ENCODE assay signal across 8 mouse cellular contexts in genomic region chr6:114928462-114928861, GRCm38 (mm10). TPM values are rescaled to one million over a fixed set of nuclear protein-coding genes. Genes with fewer than 3 reads are reported as not detected.
DNase-seq lines count a peak whose midpoint lies in the region; ATAC-seq and TF ChIP-seq lines count a peak whose summit lies in the region.

No protein-coding gene starts in this region.

- H3K4me3 ChIP-seq in liver, embryonic 11.5 days (ENCODE audit: low read depth, low read length), result no peak overlapping the region
- H3K4me3 ChIP-seq in forebrain, postnatal 0 days (ENCODE audit: low read depth, low read length), result no peak overlapping the region
- H3K4me3 ChIP-seq in hindbrain, embryonic 11.5 days (ENCODE audit: low read depth, low read length), result no peak overlapping the region
- no peak overlapping the region for H3K4me3 ChIP-seq in midbrain, embryonic 16.5 days (ENCODE audit: low read depth, low read length)

- 8% methylated on average over 4 of the region's 4 CpGs for WGBS in liver, embryonic 11.5 days
- 2% methylated on average over 4 of the region's 4 CpGs for WGBS in forebrain, postnatal 0 days
- WGBS in hindbrain, embryonic 11.5 days, result 6% methylated on average over 4 of the region's 4 CpGs
- 2% methylated on average over 4 of the region's 4 CpGs for WGBS in midbrain, embryonic 16.5 days

- H3K4me1 ChIP-seq in liver, embryonic 11.5 days (replicated peaks; ENCODE audit: control insufficient read depth, insufficient read depth, low read length), result no peaks in the 10 kb centered on the region
- H3K4me1 ChIP-seq in forebrain, postnatal 0 days (ENCODE audit: insufficient read depth), result peaks cover 22% of the 10 kb centered on the region
- no peaks in the 10 kb centered on the region for H3K4me1 ChIP-seq in hindbrain, embryonic 11.5 days (replicated peaks; ENCODE audit: control insufficient read depth, insufficient read depth, low read length)
- H3K4me1 ChIP-seq in midbrain, embryonic 16.5 days (ENCODE audit: control insufficient read depth, insufficient read depth, low read length), result peaks cover 2% of the 10 kb centered on the region; the same call in 1 of the 2 replicates

- H3K4me2 ChIP-seq in liver, embryonic 11.5 days, result no peak overlapping the region
- H3K4me2 ChIP-seq in forebrain, postnatal 0 days (ENCODE audit: low read depth), result no peak overlapping the region
- no peak overlapping the region for H3K4me2 ChIP-seq in hindbrain, embryonic 11.5 days (replicated peaks; ENCODE audit: low read depth, low read length)
- no peak overlapping the region for H3K4me2 ChIP-seq in midbrain, embryonic 16.5 days (ENCODE audit: low read length)

- TF ChIP-seq CTCF in forebrain, postnatal 0 days (IDR thresholded peaks at IDR 0.05; ENCODE audit: low read depth), result peak; percentile 99

- no peaks in the 10 kb centered on the region for H3K36me3 ChIP-seq in liver, embryonic 11.5 days (ENCODE audit: control insufficient read depth, insufficient read depth, low read length)
- H3K36me3 ChIP-seq in forebrain, postnatal 0 days (ENCODE audit: insufficient read depth), result no peaks in the 10 kb centered on the region
- H3K36me3 ChIP-seq in hindbrain, embryonic 11.5 days (ENCODE audit: control insufficient read depth, insufficient read depth, low read length), result no peaks in the 10 kb centered on the region
- H3K36me3 ChIP-seq in midbrain, embryonic 16.5 days (ENCODE audit: control insufficient read depth, insufficient read depth, low read length), result no peaks in the 10 kb centered on the region

- no peaks in the 10 kb centered on the region for H3K27me3 ChIP-seq in liver, embryonic 11.5 days (replicated peaks; ENCODE audit: control insufficient read depth, insufficient read depth, low read length)
- H3K27me3 ChIP-seq in forebrain, postnatal 0 days (ENCODE audit: insufficient read depth, low read length), result no peaks in the 10 kb centered on the region
- no peaks in the 10 kb centered on the region for H3K27me3 ChIP-seq in hindbrain, embryonic 11.5 days (ENCODE audit: control insufficient read depth, insufficient read depth, low read length)
- no peaks in the 10 kb centered on the region for H3K27me3 ChIP-seq in midbrain, embryonic 16.5 days (ENCODE audit: control insufficient read depth, insufficient read depth, low read depth, low read length)

- no peaks in the 10 kb centered on the region; the same call in 1 of the 2 replicates for H3K9me3 ChIP-seq in liver, embryonic 11.5 days (ENCODE audit: control insufficient read depth, low read length)
- peaks cover 3% of the 10 kb centered on the region; the same call in 1 of the 2 replicates for H3K9me3 ChIP-seq in forebrain, postnatal 0 days (ENCODE audit: low read length)
- H3K9me3 ChIP-seq in hindbrain, embryonic 11.5 days (ENCODE audit: control insufficient read depth, low read length), result no peaks in the 10 kb centered on the region
- H3K9me3 ChIP-seq in midbrain, embryonic 16.5 days (replicated peaks; ENCODE audit: control insufficient read depth, low read length, poor library complexity, severe bottlenecking), result no peaks in the 10 kb centered on the region; the same call in 1 of the 2 replicates

- no peak overlapping the region for H3K9ac ChIP-seq in liver, embryonic 11.5 days (ENCODE audit: low read depth, low read length)
- no peak overlapping the region for H3K9ac ChIP-seq in forebrain, postnatal 0 days
- H3K9ac ChIP-seq in hindbrain, embryonic 11.5 days (ENCODE audit: low read depth, low read length), result no peak overlapping the region
- H3K9ac ChIP-seq in midbrain, embryonic 16.5 days (ENCODE audit: low read depth, low read length), result no peak overlapping the region

- no peak for ATAC-seq in liver, embryonic 11.5 days (replicated peaks; ENCODE audit: low FRiP score)
- ATAC-seq in forebrain, postnatal 0 days, result peak; percentile 71
- ATAC-seq in hindbrain, embryonic 11.5 days (ENCODE audit: low FRiP score), result peak; percentile 56
- ATAC-seq in midbrain, embryonic 16.5 days, result peak; percentile 43

- peak; percentile 64 for DNase-seq in liver
- no peak for DNase-seq in liver, embryonic 11.5 days (ENCODE audit: low spot score)
- DNase-seq in cerebellum, adult 11-12 months, result peak; percentile 78
- DNase-seq in forebrain, postnatal 0 days, result peak; percentile 87
- DNase-seq in hindbrain, embryonic 11.5 days (ENCODE audit: low spot score), result peak; percentile 85
- peak; percentile 65 for DNase-seq in left cerebral cortex, postnatal 4 days
- DNase-seq in spleen, postnatal 36 days (ENCODE audit: low spot score in 2 of 2), result peak; percentile 56

- intact Hi-C loops in left cerebral cortex, postnatal 4 days (cut with DNase I), result loop anchor here (5.0 kb wide), 3 partner anchors 99 to 339 kb away; no protein-coding TSS in a partner anchor

- H3K27ac ChIP-seq in liver, embryonic 11.5 days (ENCODE audit: low read depth, low read length), result no peak overlapping the region
- H3K27ac ChIP-seq in forebrain, postnatal 0 days (ENCODE audit: low read depth, low read length), result no peak overlapping the region
- H3K27ac ChIP-seq in hindbrain, embryonic 11.5 days (ENCODE audit: low read depth, low read length), result no peak overlapping the region
- no peak overlapping the region for H3K27ac ChIP-seq in midbrain, embryonic 16.5 days (ENCODE audit: low read length)

RNA-seq across cellular contexts. Expression of gene Vgll4, which starts 41.3 kb away (rescaled TPM):
- 34.3 and 37.8 TPM in 2 replicates for polyA plus RNA-seq in liver, embryonic 11.5 days (2014; fragmentation: Nextera tagmentation; extraction: Ambion mirVana)
- 59.2 and 72.0 TPM in 2 replicates for total RNA-seq in forebrain, postnatal 0 days (2014; rRNA removed)
- 51.8 and 58.0 TPM in 2 replicates for polyA plus RNA-seq in forebrain, postnatal 0 days (2015; fragmentation: Nextera tagmentation; extraction: Ambion mirVana)
- 58.5 and 59.3 TPM in 2 replicates for polyA plus RNA-seq in hindbrain, embryonic 11.5 days (2014; fragmentation: Nextera tagmentation; extraction: Ambion mirVana)
- total RNA-seq in left cerebral cortex, postnatal 4 days (2021), result 10 to 100 TPM; 60.0 to 63.7 TPM
- 49.2 and 51.0 TPM in 2 replicates for polyA plus RNA-seq in midbrain, embryonic 16.5 days (2015; fragmentation: Nextera tagmentation; extraction: Ambion mirVana)
